Mouse (Mus musculus): Measurements from ENCODE around the gene Gipc1.

GRCm38 (mm10) chr8:83608398-83608829 lies 44.1 kb upstream of the Gipc1 start:
- TF ChIP-seq POLR2A (IDR thresholded peaks at IDR 0.05; ENCODE audit: control insufficient read depth, low read depth, low read length) = no peak
- TF ChIP-seq CTCF (IDR thresholded peaks at IDR 0.05; ENCODE audit: control insufficient read depth, insufficient read depth, insufficient replicate concordance, low read depth, low read length) = no peak
